Mouse (Mus musculus) midbrain, embryonic 10.5 days (tissue): ENCODE data around the gene Rc3h1. TPM values are rescaled to one million over a fixed set of nuclear protein-coding genes. Genes with fewer than 3 reads are reported as not detected.
"Not testable (repeated sequence)": the region's sequence is repeated elsewhere in the genome, so short reads cannot be mapped to it uniquely, and the experiment has no call there.

ENCODE experiments used
- DNase-seq: peaks from one replicate; pipeline ENCODE4 v3.0.0-alpha.2; 2017; ENCODE audit warnings: low spot score
- H3K27ac ChIP-seq: fragments of 300-500 bp; sonication (generic); replicated peaks from 2 replicates; pipeline ENCODE4 v1.5.1; 2016; ENCODE audit warnings: mild to moderate bottlenecking
- H3K27me3 ChIP-seq: fragments of 300-500 bp; sonication (generic); 2 replicates; pipeline ENCODE4 v1.6.1; 2016; ENCODE audit warnings: low read depth, mild to moderate bottlenecking; ENCODE audit not compliant: poor library complexity, severe bottlenecking
- H3K36me3 ChIP-seq: fragments of 300-500 bp; sonication (generic); 2 replicates; pipeline ENCODE4 v1.6.1; 2016; ENCODE audit warnings: mild to moderate bottlenecking, moderate library complexity
- H3K4me1 ChIP-seq: fragments of 300-500 bp; sonication (generic); 2 replicates; pipeline ENCODE4 v1.6.1; 2016
- H3K4me3 ChIP-seq: fragments of 300-500 bp; sonication (generic); 2 replicates; pipeline ENCODE4 v1.5.1; 2016; ENCODE audit warnings: mild to moderate bottlenecking, moderate library complexity
- H3K9me3 ChIP-seq: fragments of 300-500 bp; sonication (generic); replicated peaks from 2 replicates; pipeline ENCODE4 v1.6.1; 2016; ENCODE audit warnings: mild to moderate bottlenecking
- WGBS: fragments of 180-500 bp; shearing (Covaris S2); methylation state at CpG from one replicate; pipeline ENCODE4 v1.1.7; 2016; 5-methylcytosine and 5-hydroxymethylcytosine counted together
- polyA plus RNA-seq: library from polyadenylated mRNA; unstranded; fragments of >200 nt; fragmentation: Nextera tagmentation; extraction: Ambion mirVana; gene quantifications from 2 replicates; pipeline ENCODE4 v1.2.1, GENCODE M21; 2016

Rc3h1 gene
- polyA plus RNA-seq, 1 experiment from 2014 or later: 6.9 TPM

DNA sequence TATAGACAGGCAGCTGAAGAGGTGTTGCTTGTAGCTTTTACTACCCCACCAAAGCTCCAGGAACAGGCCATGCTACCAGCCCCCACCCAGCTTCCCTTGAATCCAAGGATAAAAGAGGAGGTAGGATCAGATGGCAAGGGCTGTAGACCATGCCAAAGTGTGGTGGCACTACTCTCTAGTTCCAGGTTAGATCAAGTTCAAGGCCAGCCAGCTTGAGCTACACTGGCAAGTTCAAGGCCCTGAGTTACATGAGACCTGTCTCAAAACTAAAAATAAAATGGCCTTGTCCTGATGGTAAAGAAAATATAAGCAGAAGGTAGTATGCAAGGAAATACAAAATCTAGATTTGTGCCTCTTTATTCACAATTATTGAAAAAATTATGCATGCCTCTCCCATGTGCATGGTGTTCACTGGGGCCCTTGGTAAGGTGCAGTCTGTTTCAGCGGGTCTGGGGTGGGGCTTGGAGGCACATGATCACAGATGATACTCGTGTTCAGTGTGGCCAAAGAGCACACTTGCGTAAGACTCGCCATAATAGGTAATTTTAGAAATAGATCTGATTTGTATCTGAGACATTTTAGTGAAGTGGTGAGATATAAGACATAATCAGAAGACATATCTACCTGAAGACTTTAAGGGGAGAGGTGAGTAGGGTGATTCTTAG is 72.0 kb downstream of the Rc3h1 start, which contains the start of gene Serpinc1:
Serpinc1 (plus strand) TSS at position 515 of the 665 bp plus-strand sequence.
- Histone ChIP-seq H3K27ac (no peak within 1 kb of the TSS), H3K36me3 (peaks cover 3% of the 10 kb centered on the region; the same call in 1 of the 2 replicates), H3K4me3 (no peak within 1 kb of the TSS), H3K27me3 (no peaks in the 10 kb centered on the region), H3K9me3 (no peaks in the 10 kb centered on the region), H3K4me1 (no peaks in the 10 kb centered on the region)
- DNase-seq: no peak
- 92% methylated on average over 4 of the region's 4 CpGs for WGBS

DNA sequence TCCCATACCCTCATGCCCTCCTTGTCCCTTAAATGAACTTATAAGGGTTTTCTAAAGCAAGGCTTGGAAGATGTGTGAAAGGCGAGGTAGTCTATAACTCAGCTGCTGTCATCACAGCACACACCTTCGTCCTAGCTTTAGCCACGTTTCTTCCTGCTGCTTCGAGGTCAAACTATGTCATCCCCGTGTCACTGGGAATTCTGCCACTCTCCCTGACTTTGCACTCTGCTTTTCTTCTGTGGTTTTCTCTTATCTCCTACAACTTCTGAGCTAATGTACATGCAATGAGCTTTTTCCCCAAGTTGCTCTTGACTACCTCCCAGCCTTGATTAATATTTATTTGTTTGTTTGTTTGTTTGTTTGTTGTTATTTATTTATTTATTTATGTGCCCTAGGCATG is 73.8 kb downstream of the Rc3h1 start:
- H3K9me3 ChIP-seq: no peaks in the 10 kb centered on the region
- H3K4me3 ChIP-seq: no peak overlapping the region
- H3K27me3 ChIP-seq: no peaks in the 10 kb centered on the region
- no peak overlapping the region for H3K27ac ChIP-seq
- 87% methylated on average over 5 of the region's 5 CpGs for WGBS
- peaks cover 3% of the 10 kb centered on the region; the same call in 1 of the 2 replicates for H3K36me3 ChIP-seq
- H3K4me1 ChIP-seq: no peaks in the 10 kb centered on the region
- no peak for DNase-seq

DNA sequence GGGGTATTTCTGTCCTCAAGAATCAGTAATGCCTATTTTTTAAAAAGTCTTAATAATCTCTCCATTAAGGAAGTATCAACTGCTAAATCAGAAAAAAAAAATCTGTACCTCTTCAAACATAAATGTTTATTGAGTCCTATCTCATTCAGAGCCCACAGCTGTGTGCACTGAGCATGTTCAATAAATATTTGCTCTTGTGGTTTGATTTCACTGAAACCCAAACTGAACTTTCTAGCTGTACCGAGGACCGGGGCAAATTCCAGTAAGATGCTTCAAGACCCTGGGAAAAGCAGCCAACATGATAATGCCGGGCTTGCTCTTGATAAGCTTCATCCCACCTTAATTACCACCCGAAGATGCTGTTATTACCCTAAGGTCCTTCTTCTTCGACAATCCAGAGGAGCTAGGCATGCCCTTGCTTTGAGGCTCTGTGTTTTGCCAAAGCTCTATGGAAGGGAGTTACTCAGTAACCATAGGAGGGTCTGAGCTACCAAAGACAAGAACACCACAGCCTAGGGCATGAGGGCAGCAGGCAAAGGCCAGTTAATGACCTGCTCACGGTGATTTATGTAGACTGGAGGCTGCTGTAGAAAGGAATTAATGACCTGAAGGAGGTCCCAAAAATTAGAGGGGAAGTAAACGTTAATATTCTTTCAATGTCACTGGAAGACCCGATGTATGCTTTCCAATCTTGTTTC is 74.5 kb downstream of the Rc3h1 start:
- H3K4me3 ChIP-seq: no peak overlapping the region
- H3K36me3 ChIP-seq: no peaks in the 10 kb centered on the region
- H3K27me3 ChIP-seq: no peaks in the 10 kb centered on the region
- no peak overlapping the region for H3K27ac ChIP-seq
- H3K9me3 ChIP-seq: no peaks in the 10 kb centered on the region
- no peaks in the 10 kb centered on the region for H3K4me1 ChIP-seq
- WGBS: 89% methylated on average over 8 of the region's 8 CpGs
- no peak for DNase-seq

DNA sequence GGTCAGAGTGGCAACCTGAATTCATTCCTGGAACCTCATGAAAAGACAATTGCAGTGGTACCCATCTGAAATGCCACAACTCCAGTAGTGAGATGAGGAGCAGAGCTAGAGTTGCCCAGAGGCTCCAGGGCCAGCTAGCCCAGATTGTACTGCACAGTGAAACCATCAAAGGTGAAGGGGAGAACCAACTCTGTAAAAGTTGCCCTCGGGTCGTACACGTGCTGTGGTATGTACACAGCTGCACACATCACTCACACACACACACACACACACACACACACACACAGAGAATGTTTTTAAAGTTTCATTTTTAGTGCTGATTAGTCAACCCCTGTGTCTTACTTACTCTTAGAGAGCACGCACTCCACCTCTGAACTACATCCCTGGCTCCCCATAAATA is 75.1 kb downstream of the Rc3h1 start:
- H3K9me3 ChIP-seq: no peaks in the 10 kb centered on the region
- no peaks in the 10 kb centered on the region for H3K36me3 ChIP-seq
- no peak overlapping the region for H3K27ac ChIP-seq
- over 99% methylated on average over 4 of the region's 4 CpGs for WGBS
- no peaks in the 10 kb centered on the region for H3K4me1 ChIP-seq
- no peaks in the 10 kb centered on the region for H3K27me3 ChIP-seq
- H3K4me3 ChIP-seq: no peak overlapping the region
- no peak for DNase-seq

DNA sequence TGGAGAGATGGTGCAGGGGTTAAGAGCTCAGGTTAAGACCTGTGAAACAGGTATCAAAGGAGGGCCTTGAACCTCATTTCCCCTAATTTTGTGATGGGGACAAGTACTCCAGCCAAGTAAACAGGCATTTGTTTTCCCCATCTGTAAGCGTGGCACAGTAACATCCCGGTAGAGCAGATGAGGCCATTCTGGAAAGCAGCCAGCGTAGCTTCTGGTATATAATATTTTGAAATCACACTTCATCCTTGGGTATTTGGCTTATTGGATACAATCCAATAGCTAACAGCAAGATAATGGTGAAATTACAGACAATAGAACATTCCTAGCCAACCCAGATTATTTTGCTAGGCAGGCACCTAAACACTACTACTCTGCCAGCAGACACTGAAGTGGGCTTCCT is 76.7 kb downstream of the Rc3h1 start:
- no peaks in the 10 kb centered on the region for H3K4me1 ChIP-seq
- no peaks in the 10 kb centered on the region for H3K27me3 ChIP-seq
- no peaks in the 10 kb centered on the region for H3K9me3 ChIP-seq
- H3K4me3 ChIP-seq: no peak overlapping the region
- H3K27ac ChIP-seq: no peak overlapping the region
- H3K36me3 ChIP-seq: no peaks in the 10 kb centered on the region
- WGBS: 89% methylated on average over 3 of the region's 3 CpGs
- DNase-seq: no peak

DNA sequence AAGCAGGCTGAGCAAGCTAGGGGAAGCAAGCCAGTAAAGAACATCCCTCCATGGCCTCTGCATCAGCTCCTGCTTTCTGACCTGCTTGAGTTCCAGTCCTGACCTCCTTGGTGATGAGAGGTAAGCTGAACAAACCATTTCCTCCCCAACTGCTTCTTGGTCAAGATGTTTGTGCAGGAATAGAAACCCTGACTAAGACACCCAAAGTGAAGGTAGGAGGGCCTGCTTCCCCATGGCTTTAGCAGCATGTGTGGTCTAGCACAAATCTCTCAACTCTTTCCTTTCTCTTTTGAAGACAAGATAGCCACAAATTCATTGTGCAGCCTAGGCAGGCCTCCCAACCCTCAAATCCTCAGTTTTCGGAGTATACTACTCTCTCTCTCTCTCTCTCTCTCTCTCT is 78.5 kb downstream of the Rc3h1 start:
- H3K27ac ChIP-seq, H3K9me3 ChIP-seq, H3K4me1 ChIP-seq, DNase-seq, H3K27me3 ChIP-seq, H3K36me3 ChIP-seq, H3K4me3 ChIP-seq: not testable (repeated sequence)
- 78% methylated on average over 1 of the region's 1 CpGs for WGBS

DNA sequence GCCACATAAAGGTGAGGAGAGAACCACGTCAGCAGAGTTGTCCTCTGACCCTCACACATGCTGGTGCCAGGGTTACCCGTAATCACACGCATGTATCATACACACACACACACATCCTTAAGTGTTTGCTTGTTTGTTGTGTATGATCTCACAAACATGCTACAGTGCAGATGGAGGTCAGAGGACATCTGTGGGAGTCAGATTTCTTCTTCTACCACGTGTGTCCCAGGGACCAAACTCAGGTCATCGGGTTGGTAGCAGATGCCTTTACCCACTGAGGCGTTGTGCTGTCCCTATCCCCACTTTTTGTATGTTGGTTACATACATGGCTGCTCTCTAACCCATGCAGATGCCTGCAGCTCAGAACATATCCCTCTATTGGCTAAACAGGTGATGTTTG is 79.3 kb downstream of the Rc3h1 start:
- Histone ChIP-seq H3K9me3 (no peaks in the 10 kb centered on the region), H3K4me1 (no peaks in the 10 kb centered on the region), H3K4me3 (no peak overlapping the region), H3K27ac (no peak overlapping the region), H3K27me3 (no peaks in the 10 kb centered on the region), H3K36me3 (no peaks in the 10 kb centered on the region)
- 90% methylated on average over 6 of the region's 6 CpGs for WGBS
- DNase-seq: no peak

DNA sequence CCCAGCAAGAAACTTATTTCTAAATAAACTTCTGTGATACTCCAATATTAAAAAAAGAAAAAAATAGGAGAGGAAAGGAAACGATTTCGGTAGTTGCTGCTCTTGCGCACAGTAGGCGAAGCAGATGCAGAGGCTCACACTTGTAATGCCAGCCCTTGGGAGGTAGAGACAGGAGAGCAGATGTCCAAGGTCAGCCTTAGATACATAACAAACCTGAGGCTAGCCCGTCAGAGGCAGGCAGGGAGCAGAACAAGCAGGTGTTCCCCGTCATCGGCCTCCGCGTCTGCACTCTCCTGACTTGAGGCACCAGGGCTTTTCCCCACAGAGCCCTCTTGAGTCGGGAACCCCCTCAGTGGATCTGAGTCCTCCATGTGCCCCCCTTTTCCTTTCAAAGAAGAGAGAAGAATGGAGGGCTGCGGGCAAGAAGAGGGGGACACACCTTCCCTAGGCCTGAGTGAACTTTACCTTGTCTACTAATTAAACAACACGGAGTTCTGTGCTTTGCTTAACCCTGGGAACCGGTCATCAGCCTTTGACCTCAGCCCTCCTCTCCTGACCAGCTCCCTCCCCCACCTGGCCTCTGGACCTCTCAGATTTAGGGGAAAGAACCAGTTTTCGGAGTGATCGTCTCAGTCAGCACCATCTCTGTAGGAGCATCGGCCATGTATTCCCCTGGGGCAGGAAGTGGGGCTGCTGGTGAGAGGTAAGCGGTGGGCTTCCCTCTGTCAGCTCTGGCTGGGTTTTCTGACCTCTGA is 80.8 kb downstream of the Rc3h1 start:
- no peak overlapping the region for H3K4me3 ChIP-seq
- no peaks in the 10 kb centered on the region for H3K4me1 ChIP-seq
- no peaks in the 10 kb centered on the region for H3K9me3 ChIP-seq
- 87% methylated on average over 17 of the region's 17 CpGs for WGBS
- no peaks in the 10 kb centered on the region for H3K36me3 ChIP-seq
- no peak overlapping the region for H3K27ac ChIP-seq
- H3K27me3 ChIP-seq: no peaks in the 10 kb centered on the region
- no peak for DNase-seq

DNA sequence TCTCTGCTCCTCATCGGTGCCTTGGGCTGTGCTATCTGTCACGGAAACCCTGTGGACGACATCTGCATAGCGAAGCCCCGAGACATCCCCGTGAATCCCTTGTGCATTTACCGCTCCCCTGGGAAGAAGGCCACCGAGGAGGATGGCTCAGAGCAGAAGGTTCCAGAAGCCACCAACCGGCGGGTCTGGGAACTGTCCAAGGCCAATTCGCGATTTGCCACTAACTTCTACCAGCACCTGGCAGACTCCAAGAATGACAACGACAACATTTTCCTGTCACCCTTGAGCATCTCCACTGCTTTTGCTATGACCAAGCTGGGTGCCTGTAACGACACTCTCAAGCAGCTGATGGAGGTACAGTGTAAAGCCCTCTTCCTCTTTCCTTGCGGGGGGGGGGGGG is 83.2 kb downstream of the Rc3h1 start:
- H3K4me3 ChIP-seq: no peak overlapping the region
- no peaks in the 10 kb centered on the region for H3K4me1 ChIP-seq
- H3K27ac ChIP-seq: no peak overlapping the region
- H3K9me3 ChIP-seq: no peaks in the 10 kb centered on the region
- no peaks in the 10 kb centered on the region for H3K27me3 ChIP-seq
- no peak for DNase-seq
- 88% methylated on average over 15 of the region's 15 CpGs for WGBS
- no peaks in the 10 kb centered on the region for H3K36me3 ChIP-seq

DNA sequence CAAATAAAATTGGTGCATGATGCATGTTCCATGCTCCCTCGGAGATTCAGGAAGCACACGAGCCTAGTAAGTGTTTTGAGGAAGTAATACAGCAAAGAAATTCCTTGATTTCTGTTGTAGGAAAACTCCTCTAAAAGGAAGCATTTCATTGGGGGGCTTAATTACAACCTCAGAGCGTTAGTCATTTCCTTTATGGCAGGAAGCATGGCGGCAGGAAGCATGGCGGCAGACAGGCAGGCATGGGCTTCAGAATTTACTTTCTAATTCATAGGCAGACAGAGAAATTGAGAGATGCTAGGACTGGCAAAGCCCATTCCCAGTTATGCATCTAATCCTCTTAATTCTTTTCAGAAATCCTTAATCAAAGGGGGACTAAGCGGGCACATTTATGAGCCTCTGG is 87.6 kb downstream of the Rc3h1 start:
- DNase-seq: no peak
- Histone ChIP-seq H3K36me3 (no peaks in the 10 kb centered on the region), H3K9me3 (no peaks in the 10 kb centered on the region), H3K4me3 (no peak overlapping the region), H3K4me1 (no peaks in the 10 kb centered on the region), H3K27ac (no peak overlapping the region), H3K27me3 (no peaks in the 10 kb centered on the region)
- 88% methylated on average over 6 of the region's 6 CpGs for WGBS

DNA sequence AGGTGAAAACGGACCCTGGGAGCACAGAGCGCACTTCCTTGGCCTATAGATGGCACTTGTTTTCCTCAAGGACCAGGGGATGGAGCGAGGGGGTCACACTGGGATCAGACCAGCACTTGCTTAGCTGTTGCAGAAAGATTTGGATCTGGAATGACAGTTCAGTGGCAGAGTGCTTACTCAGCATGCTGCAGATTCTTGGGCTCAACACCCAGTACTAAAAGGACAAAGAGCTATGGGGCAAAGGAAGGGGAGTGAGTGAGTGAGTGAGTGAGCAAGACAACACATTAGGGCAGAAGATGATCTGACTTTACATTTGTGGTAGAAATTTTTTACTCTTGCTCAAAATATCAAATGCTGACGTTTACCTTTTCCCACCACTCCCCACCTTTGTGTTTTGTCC is 98.7 kb downstream of the Rc3h1 start:
- 71% methylated on average over 4 of the region's 4 CpGs for WGBS
- Histone ChIP-seq H3K9me3 (no peaks in the 10 kb centered on the region), H3K27me3 (no peaks in the 10 kb centered on the region), H3K36me3 (peaks cover 32% of the 10 kb centered on the region), H3K4me1 (peaks cover 3% of the 10 kb centered on the region; the same call in 1 of the 2 replicates), H3K27ac (no peak overlapping the region), H3K4me3 (no peak overlapping the region)
- DNase-seq: no peak

DNA sequence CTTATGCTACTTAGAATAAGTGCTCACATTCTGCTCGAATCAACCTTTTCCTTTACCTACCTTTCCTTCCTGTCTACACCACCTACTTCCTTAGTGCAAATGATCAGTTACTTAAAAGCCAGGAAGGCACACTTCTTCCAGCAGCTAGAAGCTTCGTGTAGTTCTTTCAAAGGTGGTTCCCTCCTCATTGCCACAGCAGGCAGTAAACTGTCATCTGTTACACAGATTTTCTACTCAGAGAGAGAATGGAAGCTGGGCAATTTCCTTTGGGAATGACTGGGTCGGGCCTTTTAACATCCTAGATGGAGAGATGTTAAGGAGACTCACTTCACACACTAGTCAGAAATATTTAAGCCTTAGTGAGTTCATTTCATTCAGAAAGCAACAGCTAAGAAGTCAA is 99.3 kb downstream of the Rc3h1 start:
- no peak overlapping the region for H3K27ac ChIP-seq
- H3K4me1 ChIP-seq: peaks cover 3% of the 10 kb centered on the region; the same call in 1 of the 2 replicates
- peaks cover 30% of the 10 kb centered on the region for H3K36me3 ChIP-seq
- no peaks in the 10 kb centered on the region for H3K9me3 ChIP-seq
- DNase-seq: no peak
- H3K4me3 ChIP-seq: no peak overlapping the region
- H3K27me3 ChIP-seq: no peaks in the 10 kb centered on the region
- 76% methylated on average over 3 of the region's 3 CpGs for WGBS

DNA sequence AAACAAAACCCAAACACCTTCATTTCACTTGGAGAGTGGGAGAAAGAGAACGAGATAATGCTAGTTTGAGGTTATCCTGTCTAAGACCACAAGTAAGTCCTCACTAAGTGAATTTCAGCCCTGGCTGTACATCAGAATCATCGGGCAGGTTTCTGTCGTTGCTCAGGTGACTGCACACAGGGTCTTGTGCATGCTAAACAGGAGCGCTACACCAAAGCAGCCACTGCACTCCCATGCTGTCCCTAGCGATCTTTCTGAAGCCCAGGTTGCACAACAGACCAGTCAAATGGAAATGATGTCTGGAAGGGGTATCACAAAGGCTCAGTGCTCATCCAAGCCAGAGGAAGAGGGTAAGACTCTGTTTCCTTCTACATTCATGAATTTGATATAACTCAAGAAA is 100.3 kb downstream of the Rc3h1 start:
- DNase-seq: no peak
- Histone ChIP-seq H3K36me3 (peaks cover 36% of the 10 kb centered on the region), H3K4me3 (no peak overlapping the region), H3K27ac (no peak overlapping the region), H3K4me1 (peaks cover 3% of the 10 kb centered on the region; the same call in 1 of the 2 replicates), H3K9me3 (no peaks in the 10 kb centered on the region), H3K27me3 (no peaks in the 10 kb centered on the region)
- WGBS: 84% methylated on average over 5 of the region's 5 CpGs
